Mouse (Mus musculus) gastrocnemius, postnatal 4 days (tissue): ENCODE measurements around the gene Tor2a. TPM values are rescaled to one million over a fixed set of nuclear protein-coding genes. Genes with fewer than 3 reads are reported as not detected.

Experiments
- DNase-seq, 2 experiments: peaks; one replicate each; pipeline ENCODE4 v3.0.0; 2021 to 2022; ENCODE audit warnings: low spot score in 2 of 2, mixed read lengths in 2 of 2
- long read RNA-seq, 2 experiments: library from polyadenylated mRNA; stranded (forward); transcript quantifications; one replicate each; pipeline ENCODE4 v2.0.0; 2021
- total RNA-seq, 2 experiments: library from RNA; stranded (reverse); gene quantifications; 2 replicates each; pipeline ENCODE4 v1.2.3; 2021

The Tor2a gene
- total RNA-seq = 10 to 100 TPM; 17.8 to 22.4 TPM
- long read RNA-seq, experiment 1, transcript Tor2a-201 (5 exons, 1,536 nt) = major isoform, 22 of 38 reads
- long read RNA-seq, experiment 1, partial matches to known transcripts = 1 of 38 reads
- long read RNA-seq, experiment 1, other reads (novel, unspliced or antisense) = 10 of 38 reads
- long read RNA-seq, experiment 2, transcript Tor2a-201 (5 exons, 1,536 nt) = major isoform, 29 of 41 reads
- long read RNA-seq, experiment 2, partial matches to known transcripts = 0 of 41 reads
- long read RNA-seq, experiment 2, other reads (novel, unspliced or antisense) = 5 of 41 reads

DNA sequence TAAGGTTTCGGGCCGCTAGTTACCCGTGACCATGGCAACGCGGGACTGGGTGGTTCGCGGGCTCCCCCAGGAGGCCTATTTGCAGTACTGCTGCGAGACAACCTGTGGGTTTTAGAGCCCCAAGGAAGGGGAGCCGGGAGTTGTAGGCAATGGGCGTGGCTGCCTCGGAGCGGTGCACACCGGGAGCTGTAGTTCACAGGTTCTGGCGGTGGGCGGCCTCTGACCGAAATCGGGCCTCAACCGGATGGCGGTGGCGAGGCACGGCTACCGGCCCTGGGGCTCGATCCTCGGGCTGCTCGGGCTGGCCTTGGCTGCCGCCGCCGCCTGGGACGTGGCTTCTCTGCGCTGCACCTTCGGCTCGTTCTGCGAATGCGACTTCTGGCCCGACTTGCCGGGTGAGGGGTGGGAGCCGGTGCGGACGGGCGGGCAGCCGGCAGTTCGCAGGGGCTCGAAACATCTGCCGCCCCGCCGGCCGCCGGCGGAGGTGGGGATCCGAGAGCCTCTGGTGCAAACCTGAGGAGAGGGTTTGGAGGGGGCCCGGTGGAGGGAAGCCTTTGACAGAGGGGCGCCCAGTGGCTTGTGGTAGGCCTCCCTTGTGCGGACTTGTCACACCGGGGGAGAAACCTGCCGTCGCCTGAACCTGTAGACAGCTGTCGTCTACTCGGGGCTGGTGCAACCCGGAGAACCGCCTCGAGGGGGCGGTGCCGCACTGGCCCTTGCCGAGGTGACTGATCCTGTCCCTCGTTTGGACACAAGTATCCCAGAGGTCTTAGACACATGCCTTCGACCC is at the start of gene Tor2a:
TSS of gene Tor2a (plus strand) at position 179 of the 790 bp plus-strand sequence.
- peak; percentile 93 to 97 for DNase-seq

DNA sequence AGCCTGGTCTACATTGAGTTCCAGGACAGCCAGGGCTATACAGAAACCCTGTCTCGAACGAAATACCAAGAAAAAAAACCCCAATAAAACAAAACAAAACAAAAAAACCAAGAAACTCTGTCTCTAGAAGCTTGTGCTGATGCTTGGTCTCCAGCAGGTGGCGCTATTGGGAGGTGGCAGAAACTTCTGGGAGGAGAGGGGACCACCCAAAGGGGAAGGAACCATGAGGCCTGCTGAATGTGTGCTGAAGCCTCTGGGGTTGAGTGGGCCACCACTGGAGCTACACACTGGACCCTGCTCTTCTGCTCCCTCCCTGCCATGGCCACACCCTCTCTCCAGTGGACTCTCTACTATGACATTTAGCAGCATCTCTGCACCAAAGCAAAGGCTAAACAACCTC is 48.4 kb upstream of the Tor2a start:
- DNase-seq = peak; percentile 59 to 73

DNA sequence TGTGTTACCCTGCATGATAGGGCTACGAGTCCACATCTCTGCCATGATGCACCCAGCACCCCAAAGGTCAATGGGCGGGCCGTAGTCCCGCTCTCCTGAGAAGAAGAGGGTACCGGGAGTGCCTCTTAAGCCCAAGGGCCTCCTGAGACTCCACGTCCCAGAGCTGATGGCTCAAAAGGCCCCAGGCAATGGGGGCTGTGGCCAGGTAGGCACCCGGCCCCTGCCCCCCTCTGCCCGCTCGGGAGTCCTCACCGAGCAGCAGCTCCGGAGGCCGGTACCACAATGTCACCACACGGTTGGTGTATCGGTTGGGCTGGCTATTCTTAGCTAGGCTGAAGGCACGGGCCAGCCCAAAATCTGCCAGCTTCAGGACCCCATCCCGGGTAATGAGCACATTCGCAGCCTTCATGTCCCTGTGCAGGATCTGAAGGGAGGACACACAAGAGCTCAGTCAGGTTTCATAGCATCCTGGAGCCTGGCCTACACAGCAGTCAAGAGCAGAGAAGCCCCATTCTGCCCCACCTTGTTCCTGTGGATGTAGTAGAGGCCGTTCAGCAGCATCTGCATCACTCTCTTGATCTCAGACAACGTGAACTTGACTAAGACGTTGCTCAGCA is 47.4 kb upstream of the Tor2a start:
- no peak for DNase-seq

DNA sequence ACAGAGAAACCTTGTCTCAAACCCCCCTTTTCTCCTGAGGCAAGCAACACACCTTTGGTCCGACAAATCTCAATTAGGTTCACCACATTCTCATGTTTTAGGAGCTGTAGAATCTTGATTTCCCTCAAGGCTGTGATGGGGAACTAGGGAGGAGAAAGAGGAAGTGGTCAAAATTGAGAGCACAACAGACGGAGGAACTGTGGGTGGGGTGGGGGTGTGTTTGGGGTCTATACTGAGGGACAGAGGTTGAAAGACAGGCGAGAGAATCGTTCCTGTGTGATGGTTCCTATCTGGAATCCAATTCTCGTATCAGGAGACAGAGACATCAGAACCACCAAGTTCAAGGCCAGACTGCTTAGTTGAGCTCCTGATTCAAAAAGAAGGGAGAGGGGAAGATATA is 46.6 kb upstream of the Tor2a start:
- DNase-seq = no peak

DNA sequence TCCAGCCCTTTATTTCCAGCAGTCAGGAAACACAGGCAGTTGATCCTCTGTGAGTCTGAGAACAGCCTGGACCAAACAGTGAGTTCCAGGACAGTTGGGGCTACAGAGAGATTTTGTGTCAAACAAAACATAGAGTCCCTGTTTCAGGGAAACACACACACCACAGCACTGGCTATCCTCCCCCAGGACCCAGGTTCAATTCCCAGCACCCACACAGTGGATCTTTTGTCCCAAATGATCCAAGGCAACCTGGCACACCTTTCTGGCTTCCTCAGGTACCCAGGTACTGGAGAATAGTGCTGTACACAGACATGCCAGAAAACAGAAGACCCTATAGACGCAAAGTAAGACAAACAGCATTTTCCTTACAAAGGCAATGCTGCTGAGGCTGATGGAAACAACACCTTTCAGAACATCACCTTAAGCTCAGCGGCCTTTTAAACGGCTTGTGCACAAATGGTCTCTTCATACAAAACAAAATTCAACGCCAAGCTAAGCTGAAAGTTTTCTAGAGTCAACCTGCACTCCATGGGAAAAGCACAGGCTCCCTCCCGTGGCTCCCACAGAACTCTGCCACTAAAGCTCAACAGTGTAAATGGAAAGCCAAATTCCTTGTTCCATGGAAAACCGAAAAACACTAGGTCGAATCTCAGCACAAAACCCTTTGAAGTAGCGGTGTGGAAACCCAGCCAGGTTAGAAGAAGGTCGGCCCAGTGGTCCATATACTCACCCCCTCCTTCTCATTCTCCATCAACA is 45.6 kb upstream of the Tor2a start:
- no peak for DNase-seq

DNA sequence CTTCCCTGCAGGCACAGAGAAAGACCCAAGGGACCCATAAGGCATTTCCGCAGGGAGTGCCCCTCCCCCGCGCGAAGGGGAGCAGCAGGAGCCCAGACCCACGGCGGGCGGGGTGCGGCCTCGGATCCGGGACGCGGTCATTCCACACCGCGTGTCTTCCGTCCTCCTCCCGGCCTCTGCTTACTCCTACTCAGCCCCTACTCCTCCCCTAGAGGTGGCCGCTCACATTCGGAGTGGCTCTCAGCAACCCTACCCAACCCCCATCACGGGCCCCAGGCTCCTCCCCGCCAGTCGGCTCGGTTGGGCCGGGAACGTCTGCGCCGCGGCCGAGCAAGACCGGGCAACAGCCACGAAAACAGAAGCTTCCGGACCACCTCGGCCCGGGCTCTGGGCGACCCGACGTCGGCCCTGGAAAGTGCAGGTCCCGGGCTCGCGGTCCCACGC is 44.9 kb upstream of the Tor2a start:
- peak; percentile 45 to 82 for DNase-seq

DNA sequence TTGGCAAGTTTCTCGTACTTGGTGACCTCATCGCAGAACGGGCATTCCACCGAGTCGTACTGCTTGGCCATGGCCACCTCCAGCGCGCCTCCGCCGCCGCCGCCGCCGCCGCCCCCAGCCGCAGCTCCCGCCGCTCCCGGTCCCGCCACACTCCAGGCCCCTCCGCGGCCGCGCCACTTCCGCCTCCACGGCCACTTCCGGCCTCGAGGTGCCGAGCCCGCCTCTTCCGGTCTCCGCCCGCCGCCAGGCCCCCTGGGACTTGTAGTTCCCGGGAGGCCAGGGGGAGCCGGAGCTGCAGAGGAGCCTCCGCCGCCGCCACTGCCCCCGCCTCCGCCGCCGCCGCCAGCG is 44.5 kb upstream of the Tor2a start:
- peak; percentile 94 to 96 for DNase-seq

DNA sequence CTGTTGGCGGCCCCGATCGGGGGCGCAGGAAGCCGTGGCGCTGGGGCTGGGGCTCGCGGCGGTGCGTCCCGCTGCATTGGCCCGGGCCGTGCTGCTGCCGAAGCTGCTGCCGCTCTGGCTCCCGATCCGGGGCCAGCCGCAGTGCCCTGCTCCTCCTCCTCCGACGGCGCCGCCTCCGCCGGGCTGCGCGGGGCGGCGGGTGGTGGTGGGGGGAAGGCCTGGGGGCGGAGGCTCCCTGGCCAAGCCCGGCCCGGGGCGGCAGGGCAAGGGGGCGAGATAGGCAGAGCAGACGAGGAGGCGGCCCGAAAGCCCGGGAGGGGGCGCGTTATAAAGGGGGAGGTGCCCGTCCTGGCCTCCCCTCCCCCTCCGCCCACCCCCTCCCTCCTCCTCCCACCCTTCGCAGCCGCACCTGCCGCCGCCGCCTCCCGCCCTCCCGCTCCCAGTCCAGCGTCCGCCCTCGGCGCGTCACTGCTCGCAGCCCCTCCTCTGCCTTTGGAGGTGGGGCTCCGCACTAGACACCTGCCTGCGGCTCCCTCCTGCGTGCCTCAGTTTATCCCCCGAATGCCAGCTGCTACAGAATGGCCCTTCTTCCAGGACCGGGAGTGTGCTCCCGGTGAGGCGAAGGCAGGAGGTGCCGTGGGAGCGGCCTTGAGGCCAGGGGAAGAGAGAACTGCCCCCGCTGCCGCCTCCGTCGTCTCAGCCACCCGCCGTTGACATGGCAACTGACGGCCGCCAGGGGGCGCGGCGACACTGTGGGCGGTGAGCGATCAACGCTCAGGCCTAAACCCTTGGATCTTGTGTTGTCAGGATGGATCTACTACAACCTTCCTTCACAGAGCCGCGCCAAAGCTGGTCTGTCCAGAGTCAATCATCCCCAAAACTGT is 43.9 kb upstream of the Tor2a start, which contains the start of gene Cdk9:
TSS of gene Cdk9 (minus strand) at position 143 of the 884 bp plus-strand sequence.
- DNase-seq = peak; percentile 93

DNA sequence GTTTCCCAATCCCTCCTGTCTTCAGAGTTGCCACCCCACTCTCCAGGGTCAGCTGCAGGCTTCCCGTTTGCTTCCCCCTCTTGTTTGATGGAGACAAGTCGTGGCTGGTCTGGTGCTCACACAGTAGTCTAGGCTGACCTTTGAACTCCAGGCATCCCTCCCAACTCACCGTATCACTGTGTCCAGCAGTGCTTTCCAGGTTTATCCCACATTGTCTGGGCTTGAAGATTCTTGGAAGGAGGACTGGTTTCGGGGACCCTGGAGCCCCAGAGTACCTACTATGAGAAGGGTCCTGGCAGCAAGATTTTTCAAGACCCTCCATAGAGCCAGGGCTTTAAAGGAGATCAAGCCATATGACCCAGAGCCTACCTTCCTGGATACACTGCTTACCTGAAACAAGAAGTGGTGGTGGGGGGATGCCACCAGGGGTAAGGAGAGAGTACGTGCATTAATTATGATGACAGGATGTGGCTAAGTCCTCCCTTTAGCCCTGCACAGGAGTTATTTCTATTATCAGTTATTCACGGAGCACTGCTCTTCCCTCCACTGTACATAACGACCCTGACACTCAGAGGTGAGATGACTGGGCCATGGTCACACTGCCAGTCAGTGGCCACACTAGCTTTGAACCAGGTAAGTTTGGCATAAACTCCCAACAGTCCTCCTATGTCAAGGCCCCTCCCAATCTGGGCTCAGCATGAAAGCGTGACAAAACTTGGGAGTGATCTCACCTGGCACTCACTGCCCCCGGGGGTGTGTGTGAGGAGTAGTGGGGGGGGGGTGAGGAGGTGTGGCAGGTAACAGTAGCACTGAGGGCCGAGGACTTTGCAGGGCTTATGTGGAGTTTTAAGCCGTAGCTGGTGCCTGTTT is 42.7 kb upstream of the Tor2a start:
- no peak for DNase-seq

DNA sequence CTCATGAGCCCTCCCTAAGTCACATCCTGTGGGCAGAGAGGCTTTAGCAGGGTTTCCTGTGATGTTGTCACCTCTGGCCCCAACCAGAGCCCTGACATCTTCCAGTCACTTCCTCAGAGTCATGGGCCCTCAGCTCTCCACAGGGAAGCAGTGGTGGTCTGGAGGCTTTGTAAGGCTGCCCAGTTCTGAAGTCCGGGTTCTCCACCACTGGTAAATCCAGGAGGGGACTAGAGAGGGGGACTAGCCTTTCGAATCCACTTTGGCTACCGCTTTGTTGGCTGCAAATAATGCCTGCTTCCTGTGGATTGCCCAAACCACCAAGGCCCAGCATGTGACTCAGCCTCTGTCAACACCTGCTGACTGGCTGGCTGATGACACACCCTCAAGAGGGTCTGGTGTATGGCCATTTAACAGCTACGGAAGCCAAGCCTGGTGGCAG is 42.0 kb upstream of the Tor2a start:
- DNase-seq = no peak

DNA sequence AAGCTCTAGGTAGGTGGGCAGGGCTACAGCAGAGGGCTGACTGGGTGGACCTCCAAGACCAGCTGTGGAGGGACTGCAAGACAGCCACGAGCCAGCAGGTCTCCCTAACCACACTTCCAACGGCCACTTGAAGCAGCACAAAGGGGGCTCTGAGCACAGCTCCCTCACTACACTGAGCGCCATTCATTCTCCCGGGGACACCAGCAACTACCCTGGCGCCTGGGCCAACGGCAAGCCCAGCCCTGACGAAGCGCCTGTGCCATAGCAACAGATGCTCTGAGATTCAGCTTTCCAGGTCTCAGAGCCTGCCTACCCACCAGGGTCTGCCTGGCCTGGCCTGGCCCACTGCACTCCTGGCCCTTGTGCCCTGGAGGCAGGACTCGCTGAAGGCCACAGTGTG is 38.3 kb upstream of the Tor2a start:
- DNase-seq = no peak

DNA sequence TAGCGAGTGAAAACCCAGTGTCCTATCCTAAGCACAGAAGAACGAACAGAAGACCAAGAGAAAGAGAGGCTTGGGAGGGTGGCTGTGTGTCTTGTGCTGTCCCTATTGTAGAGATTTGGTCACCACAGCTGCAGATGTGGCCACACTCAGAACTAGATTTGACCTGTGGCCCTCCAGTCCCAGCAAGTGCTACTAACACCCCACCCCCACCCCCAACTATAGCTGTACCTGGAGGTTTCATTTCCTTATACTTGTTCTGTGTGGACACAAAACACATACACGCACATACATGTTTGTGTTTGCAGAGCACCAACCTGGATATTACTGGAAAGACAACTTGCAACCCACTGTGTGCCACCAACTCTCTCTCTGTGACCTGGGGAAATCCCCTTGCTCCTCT is 37.0 kb upstream of the Tor2a start:
- no peak for DNase-seq

DNA sequence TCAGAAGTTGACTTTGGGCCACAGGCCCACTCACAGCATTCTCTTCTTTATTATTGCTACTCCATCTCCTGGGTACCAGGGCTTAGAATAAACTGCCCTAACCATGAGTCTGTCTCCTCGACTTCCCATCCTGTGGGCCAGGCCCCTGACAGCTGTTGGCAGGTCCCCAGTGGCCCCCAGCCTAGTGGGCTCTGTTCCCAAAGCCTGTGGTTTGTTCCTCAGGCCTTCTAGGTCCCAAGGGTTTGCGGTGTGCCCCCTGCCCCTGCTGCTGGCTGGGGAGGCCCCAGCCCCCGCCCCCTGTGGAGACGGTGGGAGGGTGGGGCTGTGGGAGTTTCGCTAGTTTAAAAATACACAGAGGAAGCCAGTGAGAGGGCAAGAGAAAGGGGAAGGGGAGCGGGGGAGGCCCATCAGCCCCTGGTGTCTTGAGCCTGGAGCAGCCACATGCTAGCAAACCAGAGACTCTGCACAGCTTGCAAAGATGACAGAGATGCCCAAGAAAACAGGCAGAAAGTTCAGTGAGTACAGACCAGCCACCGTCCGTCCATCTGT is 36.3 kb upstream of the Tor2a start, which contains the start of gene Sh2d3c:
TSS of gene Sh2d3c (plus strand) at position 375 of the 549 bp plus-strand sequence.
- DNase-seq = no peak

DNA sequence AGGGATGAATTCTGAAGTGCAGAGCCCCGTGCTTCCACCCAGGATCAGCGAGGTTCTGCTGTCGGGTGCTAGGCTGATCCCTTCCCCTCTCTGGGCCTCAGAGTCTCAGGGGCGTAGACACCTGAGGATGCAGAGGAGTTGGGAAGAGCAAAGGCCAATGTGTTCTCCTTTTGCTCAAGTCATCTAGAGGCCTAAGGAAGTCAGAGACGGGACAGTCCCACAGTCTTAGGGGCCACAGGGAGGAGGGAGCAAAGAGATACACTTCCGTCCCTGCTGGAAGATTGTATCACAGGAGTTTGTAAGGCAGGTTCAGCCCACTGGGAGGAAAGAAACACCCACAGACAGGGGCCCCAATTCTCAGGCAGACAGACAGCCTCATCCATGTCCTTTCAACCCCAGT is 35.0 kb upstream of the Tor2a start:
- no peak for DNase-seq

DNA sequence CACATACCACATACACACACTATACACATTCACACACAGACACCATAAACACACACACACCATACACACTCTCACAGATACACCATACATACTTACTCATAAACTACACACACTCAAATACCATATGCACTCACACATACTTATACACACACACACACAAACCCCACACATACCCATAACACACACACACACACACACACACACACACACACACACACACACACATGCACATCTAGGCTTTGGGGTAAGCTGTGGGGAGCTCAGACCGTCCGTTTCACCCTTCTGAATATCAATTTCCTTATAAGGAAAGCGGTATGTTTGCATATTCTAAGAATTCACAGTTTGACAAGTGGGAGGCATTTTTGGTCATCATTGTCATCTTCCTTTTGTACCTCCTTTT is 34.5 kb upstream of the Tor2a start:
- no peak for DNase-seq

DNA sequence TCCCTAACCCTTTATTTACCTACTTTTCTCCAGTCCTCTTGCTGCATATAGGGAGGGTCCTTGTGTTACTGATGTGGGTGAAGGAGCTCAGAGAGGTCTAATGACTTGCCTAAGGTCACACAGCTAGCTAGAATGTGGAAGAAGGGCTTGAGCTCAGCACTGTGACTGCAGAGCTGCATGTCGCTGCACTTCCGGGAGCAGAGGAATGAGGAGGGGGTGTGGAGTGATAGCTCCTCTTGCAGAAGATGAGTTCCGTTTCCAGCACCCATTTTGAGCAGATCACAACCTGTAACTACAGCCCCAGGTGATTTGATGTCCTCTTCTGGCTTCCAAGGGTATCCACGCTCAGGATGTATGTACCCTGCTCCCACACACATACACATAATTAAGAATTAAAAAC is 32.9 kb upstream of the Tor2a start:
- DNase-seq = no peak

DNA sequence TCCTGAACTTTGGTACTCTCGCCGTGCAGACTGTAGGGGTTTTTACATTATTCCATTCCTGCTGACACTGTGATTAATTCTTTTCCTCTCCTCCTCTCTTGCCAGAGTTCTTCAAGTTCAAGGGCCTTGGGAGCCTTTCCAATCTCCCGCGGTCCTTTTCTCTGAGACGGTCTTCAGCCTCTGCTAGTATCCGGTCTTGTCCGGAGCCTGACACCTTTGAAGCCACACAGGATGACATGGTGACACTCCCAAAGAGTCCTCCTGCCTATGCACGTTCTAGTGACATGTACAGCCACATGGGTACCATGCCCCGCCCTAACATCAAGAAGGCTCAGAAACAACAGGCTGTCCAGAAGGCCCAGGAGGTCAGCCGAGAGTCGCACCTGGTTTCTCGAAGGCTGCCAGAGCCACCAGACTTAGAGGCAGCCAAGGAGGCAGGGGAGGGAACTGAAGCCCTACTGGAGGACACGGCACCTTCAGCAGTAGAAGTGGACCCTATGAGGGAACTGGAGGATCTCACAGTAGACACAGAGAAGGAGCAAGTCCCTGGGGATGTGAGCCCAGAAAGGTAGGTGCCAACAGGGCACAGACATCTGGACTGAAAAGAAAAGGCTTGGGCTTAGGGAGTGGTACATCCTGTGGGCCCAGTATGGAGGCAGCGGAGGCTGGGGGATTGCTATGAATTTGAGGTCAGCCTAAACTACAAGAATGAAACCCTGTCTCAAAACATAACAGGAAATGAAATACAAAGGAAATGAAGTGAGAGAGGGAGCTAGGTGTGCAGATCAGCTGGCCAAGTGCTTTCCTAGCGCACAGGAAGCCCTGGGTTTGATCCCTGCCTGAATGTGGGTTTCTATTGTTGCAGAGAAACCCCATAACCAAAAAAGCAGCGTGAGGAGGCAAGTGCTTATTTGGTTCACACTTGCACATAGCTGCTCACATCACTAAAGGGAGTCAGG is 31.9 kb upstream of the Tor2a start:
- DNase-seq = no peak

DNA sequence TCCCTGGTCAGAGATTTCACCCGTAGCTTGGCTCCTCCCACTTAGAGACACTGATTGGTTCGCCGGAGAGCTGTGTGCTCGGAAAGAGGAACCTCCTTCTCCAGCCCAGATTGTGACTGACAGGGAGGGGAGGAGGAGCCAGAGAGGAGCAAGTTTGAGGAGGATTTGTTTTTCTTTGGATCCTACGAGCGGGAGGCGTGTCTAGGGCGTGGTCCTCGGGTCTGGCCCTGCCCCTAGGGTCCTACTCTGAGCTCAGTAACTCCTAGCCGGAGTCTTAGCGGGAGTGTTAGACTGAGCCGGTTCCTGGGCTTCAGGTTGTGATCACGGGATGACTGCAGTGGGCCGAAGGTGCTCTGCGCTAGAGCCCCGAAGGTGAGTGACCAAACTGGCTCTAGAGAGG is 29.6 kb upstream of the Tor2a start:
- peak; percentile 67 to 92 for DNase-seq
